Mouse (Mus musculus) embryonic facial prominence, embryonic 12.5 days (tissue): ENCODE measurements around the gene Gm13275. TPM values are rescaled to one million over a fixed set of nuclear protein-coding genes. Genes with fewer than 3 reads are reported as not detected.
"Not testable (repeated sequence)": the region's sequence is repeated elsewhere in the genome, so short reads cannot be mapped to it uniquely, and the experiment has no call there.

Experiments used
- ATAC-seq: fragments of 200-750 bp; cut with Nextera tagmentation; 2 replicates; pipeline ENCODE4 v1.8.0; 2017; ENCODE audit not compliant: insufficient number of reproducible peaks, insufficient read depth, low FRiP score, low TSS enrichment
- H3K27ac ChIP-seq: fragments of 300-500 bp; sonication (generic); 2 replicates; pipeline ENCODE4 v1.5.1; 2016; ENCODE audit warnings: mild to moderate bottlenecking
- H3K27me3 ChIP-seq: fragments of 300-500 bp; sonication (generic); 2 replicates; pipeline ENCODE4 v1.6.1; 2016; ENCODE audit warnings: mild to moderate bottlenecking, moderate library complexity
- H3K36me3 ChIP-seq: fragments of 300-500 bp; sonication (generic); 2 replicates; pipeline ENCODE4 v1.6.1; 2016; ENCODE audit warnings: mild to moderate bottlenecking
- H3K4me1 ChIP-seq: fragments of 300-500 bp; sonication (generic); 2 replicates; pipeline ENCODE4 v1.6.1; 2016
- H3K4me2 ChIP-seq: fragments of 300-500 bp; sonication (generic); replicated peaks from 2 replicates; pipeline ENCODE4 v1.6.1; 2016; ENCODE audit warnings: mild to moderate bottlenecking, moderate library complexity
- H3K4me3 ChIP-seq: fragments of 300-500 bp; sonication (generic); 2 replicates; pipeline ENCODE4 v1.5.1; 2016; ENCODE audit warnings: mild to moderate bottlenecking
- H3K9ac ChIP-seq: fragments of 300-500 bp; sonication (generic); 2 replicates; pipeline ENCODE4 v1.6.1; 2016; ENCODE audit warnings: mild to moderate bottlenecking, moderate library complexity
- H3K9me3 ChIP-seq: fragments of 300-500 bp; sonication (generic); 2 replicates; pipeline ENCODE4 v1.6.1; 2016; ENCODE audit warnings: mild to moderate bottlenecking, moderate library complexity
- WGBS: fragments of 180-500 bp; shearing (Covaris S2); methylation state at CpG from one replicate; pipeline ENCODE4 v1.1.7; 2016; 5-methylcytosine and 5-hydroxymethylcytosine counted together
- polyA plus RNA-seq: library from polyadenylated mRNA; unstranded; fragments of >200 nt; fragmentation: Nextera tagmentation; extraction: Ambion mirVana; gene quantifications from 2 replicates; pipeline ENCODE4 v1.2.1, GENCODE M21; 2016

The Gm13275 gene
- polyA plus RNA-seq, 1 experiment from 2014 or later: not detected

GRCm38 (mm10) chr4:88773534-88773933 lies 20.8 kb upstream of the Gm13275 start, which contains the start of gene Gm13290:
Gene Gm13290 (plus strand): TSS chr4:88773834.
- WGBS: no CpG with 5 or more reads among the region's 32 CpGs
- not testable (repeated sequence) for H3K27ac ChIP-seq, H3K36me3 ChIP-seq, H3K9ac ChIP-seq, H3K27me3 ChIP-seq, H3K4me1 ChIP-seq, ATAC-seq, H3K4me2 ChIP-seq, H3K9me3 ChIP-seq, H3K4me3 ChIP-seq

DNA sequence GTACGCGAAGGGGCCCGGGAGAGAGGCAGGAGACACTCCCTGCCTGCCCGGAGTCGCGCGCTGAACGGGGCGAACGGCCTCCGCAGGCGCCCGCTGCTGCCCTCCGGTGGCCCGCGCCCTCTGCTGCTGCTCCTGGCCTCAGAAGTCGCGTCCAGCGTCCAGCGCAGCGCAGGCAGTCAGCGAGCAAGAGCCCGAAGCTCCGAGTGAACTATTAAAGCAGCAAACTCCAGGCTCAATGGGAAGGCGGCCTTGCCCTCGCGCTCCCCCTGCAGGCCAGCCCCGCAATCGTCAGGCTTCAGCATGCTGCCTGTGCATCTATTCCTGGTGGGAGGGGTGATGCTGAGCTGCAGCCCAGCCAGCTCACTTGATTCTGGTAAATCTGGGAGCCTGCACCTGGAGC lies 17.7 kb upstream of the Gm13275 start, which contains the start of gene Gm13289:
Gene Gm13289, plus strand, starts transcription at position 301 of the 400 bp plus-strand sequence.
- not testable (repeated sequence) for H3K36me3 ChIP-seq, H3K4me3 ChIP-seq, H3K4me1 ChIP-seq, H3K4me2 ChIP-seq, H3K27ac ChIP-seq, H3K27me3 ChIP-seq, H3K9ac ChIP-seq, H3K9me3 ChIP-seq, ATAC-seq
- WGBS: no CpG with 5 or more reads among the region's 29 CpGs

- not testable (repeated sequence) for H3K4me3 ChIP-seq, H3K9me3 ChIP-seq, H3K9ac ChIP-seq, H3K36me3 ChIP-seq, ATAC-seq, H3K4me2 ChIP-seq, H3K27me3 ChIP-seq, H3K4me1 ChIP-seq, H3K27ac ChIP-seq
- no CpG with 5 or more reads among the region's 29 CpGs for WGBS
Measured at GRCm38 (mm10) chr4:88779550-88779949, 14.7 kb upstream of the Gm13275 start, which contains the start of gene Gm13272. Gene Gm13272 (plus strand): TSS chr4:88779850.

DNA sequence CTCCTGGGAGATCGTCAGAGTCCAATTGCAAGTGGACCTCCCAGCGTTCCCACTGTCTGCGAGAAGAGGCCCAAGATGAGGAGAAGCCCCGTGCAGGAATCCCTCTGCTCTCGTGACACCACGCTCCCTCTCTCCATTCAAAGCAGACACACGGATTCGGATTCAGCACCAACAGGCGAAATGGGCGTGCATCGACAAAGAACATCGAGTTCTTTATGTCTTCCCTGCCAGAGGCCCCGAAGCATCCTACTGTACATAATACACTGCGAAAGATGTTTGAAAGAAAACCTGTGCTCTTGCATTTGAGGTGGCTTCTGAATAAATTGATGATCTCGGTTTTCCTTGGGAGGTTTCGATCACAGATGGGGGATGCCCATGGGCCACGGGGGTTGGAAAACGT lies 14.0 kb upstream of the Gm13275 start:
- not testable (repeated sequence) for H3K27ac ChIP-seq, H3K27me3 ChIP-seq, ATAC-seq, H3K4me2 ChIP-seq, H3K4me1 ChIP-seq, H3K9me3 ChIP-seq, H3K4me3 ChIP-seq, H3K9ac ChIP-seq, H3K36me3 ChIP-seq
- 41% methylated on average over 16 of the region's 18 CpGs for WGBS

DNA sequence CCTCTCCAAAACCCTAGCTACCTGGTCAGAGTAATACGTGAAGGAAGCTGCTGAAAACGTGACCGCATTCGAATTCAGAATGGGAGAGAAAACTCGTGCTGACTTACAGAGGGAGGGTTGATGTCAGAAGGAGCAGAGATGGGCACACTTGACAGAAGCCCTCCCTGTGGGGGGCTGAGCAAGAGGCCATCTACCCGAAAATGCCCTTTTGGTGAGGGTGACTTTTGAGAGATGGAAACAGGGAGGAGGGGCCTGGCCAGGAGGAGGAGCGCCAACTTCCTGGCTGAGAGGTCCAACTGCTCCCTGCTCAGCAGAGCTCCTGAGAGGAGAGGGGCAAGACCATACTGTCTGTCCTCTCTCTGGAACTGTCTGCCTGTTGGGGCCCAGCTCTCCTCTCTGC lies 12.5 kb upstream of the Gm13275 start, which contains the start of gene Ifnz:
Gene Ifnz, plus strand, starts transcription at position 301 of the 400 bp plus-strand sequence.
- H3K27ac ChIP-seq, H3K4me1 ChIP-seq, H3K9me3 ChIP-seq, H3K36me3 ChIP-seq, H3K9ac ChIP-seq, H3K27me3 ChIP-seq, ATAC-seq: not testable (repeated sequence)
- 16% methylated on average over 5 of the region's 7 CpGs for WGBS
- Histone ChIP-seq H3K4me2 (peak within 1 kb of the TSS; percentile 30; the same call in 1 of the 2 replicates), H3K4me3 (0 out of 2 replicates have a peak within 1 kb of the TSS, but pooled peaks have one; percentile 22)

- H3K27me3 ChIP-seq, H3K4me1 ChIP-seq, H3K27ac ChIP-seq, ATAC-seq, H3K36me3 ChIP-seq, H3K9ac ChIP-seq, H3K9me3 ChIP-seq: not testable (repeated sequence)
- H3K4me2 ChIP-seq: peak overlapping the region; percentile 30; the same call in 1 of the 2 replicates
- 0% methylated on average over 21 of the region's 31 CpGs for WGBS
- 0 out of 2 replicates have a peak overlapping the region, but pooled peaks have one; percentile 22 for H3K4me3 ChIP-seq
Measured at GRCm38 (mm10) chr4:88782335-88782734, 12.0 kb upstream of the Gm13275 start.

GRCm38 (mm10) chr4:88785409-88785808 lies 8.9 kb upstream of the Gm13275 start, which contains the start of gene Gm13276:
Gene Gm13276 (plus strand): TSS chr4:88785709.
- no CpG with 5 or more reads among the region's 27 CpGs for WGBS
- not testable (repeated sequence) for H3K27me3 ChIP-seq, H3K4me2 ChIP-seq, H3K9ac ChIP-seq, H3K27ac ChIP-seq, ATAC-seq, H3K4me3 ChIP-seq, H3K4me1 ChIP-seq, H3K9me3 ChIP-seq, H3K36me3 ChIP-seq

- not testable (repeated sequence) for H3K27me3 ChIP-seq, H3K36me3 ChIP-seq, H3K9ac ChIP-seq, H3K4me2 ChIP-seq, H3K4me3 ChIP-seq, H3K9me3 ChIP-seq, H3K27ac ChIP-seq, ATAC-seq, H3K4me1 ChIP-seq
- WGBS: 0% methylated on average over 1 of the region's 28 CpGs
Measured at GRCm38 (mm10) chr4:88788402-88788801, 5.9 kb upstream of the Gm13275 start, which contains the start of gene Gm13277. Gene Gm13277 (plus strand): TSS chr4:88788632.

- not testable (repeated sequence) for H3K27me3 ChIP-seq, H3K36me3 ChIP-seq, ATAC-seq, H3K9ac ChIP-seq, H3K4me2 ChIP-seq, H3K27ac ChIP-seq, H3K4me1 ChIP-seq, H3K4me3 ChIP-seq, H3K9me3 ChIP-seq
- WGBS: no CpG with 5 or more reads among the region's 28 CpGs
Measured at GRCm38 (mm10) chr4:88791250-88791649, 3.0 kb upstream of the Gm13275 start, which contains the start of gene Gm13278. Gene Gm13278 (plus strand): TSS chr4:88791550.

- not testable (repeated sequence) for H3K4me2 ChIP-seq, H3K4me3 ChIP-seq, H3K9ac ChIP-seq, ATAC-seq, H3K27ac ChIP-seq, H3K4me1 ChIP-seq, H3K36me3 ChIP-seq, H3K9me3 ChIP-seq, H3K27me3 ChIP-seq
- no CpG with 5 or more reads among the region's 28 CpGs for WGBS
Measured at GRCm38 (mm10) chr4:88797097-88797496, 2.8 kb downstream of the Gm13275 start, which contains the start of gene Gm13279. Gene Gm13279 (plus strand): TSS chr4:88797397.

GRCm38 (mm10) chr4:88799365-88799764 lies 5.1 kb downstream of the Gm13275 start, which contains the start of gene Gm13285:
Gene Gm13285 (plus strand): TSS chr4:88799665.
- H3K4me1 ChIP-seq, H3K9ac ChIP-seq, H3K9me3 ChIP-seq, H3K4me2 ChIP-seq, ATAC-seq, H3K27me3 ChIP-seq, H3K4me3 ChIP-seq, H3K36me3 ChIP-seq, H3K27ac ChIP-seq: not testable (repeated sequence)
- 10% methylated on average over 6 of the region's 7 CpGs for WGBS

DNA sequence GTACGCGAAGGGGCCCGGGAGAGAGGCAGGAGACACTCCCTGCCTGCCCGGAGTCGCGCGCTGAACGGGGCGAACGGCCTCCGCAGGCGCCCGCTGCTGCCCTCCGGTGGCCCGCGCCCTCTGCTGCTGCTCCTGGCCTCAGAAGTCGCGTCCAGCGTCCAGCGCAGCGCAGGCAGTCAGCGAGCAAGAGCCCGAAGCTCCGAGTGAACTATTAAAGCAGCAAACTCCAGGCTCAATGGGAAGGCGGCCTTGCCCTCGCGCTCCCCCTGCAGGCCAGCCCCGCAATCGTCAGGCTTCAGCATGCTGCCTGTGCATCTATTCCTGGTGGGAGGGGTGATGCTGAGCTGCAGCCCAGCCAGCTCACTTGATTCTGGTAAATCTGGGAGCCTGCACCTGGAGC lies 8.7 kb downstream of the Gm13275 start, which contains the start of gene Gm13287:
Gene Gm13287, plus strand, starts transcription at position 301 of the 400 bp plus-strand sequence.
- ATAC-seq, H3K9me3 ChIP-seq, H3K27ac ChIP-seq, H3K27me3 ChIP-seq, H3K36me3 ChIP-seq, H3K4me1 ChIP-seq, H3K9ac ChIP-seq, H3K4me2 ChIP-seq, H3K4me3 ChIP-seq: not testable (repeated sequence)
- no CpG with 5 or more reads among the region's 29 CpGs for WGBS
